Mouse (Mus musculus) embryonic stem cell, embryonic (primary cell): ENCODE results near the gene Astn2.

Experiments used
- CTCF ChIA-PET, 4 experiments: fragments of 300-600 bp in 2 of 4; fragments of 350-600 bp in 2 of 4; sonication (Branson Sonifier 250); formaldehyde crosslinking; loops; one replicate each; lab custom pipeline; 2022; ENCODE audit warnings: inconsistent platforms in 2 of 4; lab: Charles Lee
- POLR2A ChIA-PET, 4 experiments: fragments of 300-600 bp in 2 of 4; fragments of 350-600 bp in 2 of 4; sonication (Branson Sonifier 250); formaldehyde crosslinking; loops; one replicate each; lab custom pipeline; 2022; ENCODE audit warnings: antibody characterized with exemption in 4 of 4, inconsistent platforms in 1 of 4; lab: Charles Lee

The Astn2 gene

DNA sequence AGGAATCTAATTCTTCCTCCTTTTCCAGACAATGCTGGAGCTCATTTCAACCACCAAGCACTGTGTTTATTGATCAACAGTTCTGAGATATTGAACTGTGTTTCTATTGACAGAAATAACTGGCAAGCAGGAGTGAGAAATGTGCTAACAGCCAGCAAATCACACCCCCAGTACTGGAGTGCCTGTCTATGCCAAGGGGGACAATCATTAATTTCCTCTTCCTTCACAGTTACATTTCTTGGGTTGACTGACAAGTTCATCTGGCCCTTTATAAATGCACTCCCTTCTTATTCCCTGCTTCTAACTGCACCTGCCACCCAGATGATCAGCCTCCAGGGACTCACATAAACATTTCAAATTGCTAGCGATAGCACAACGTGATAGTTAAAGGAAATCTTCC, 584.2 kb downstream of the Astn2 start:
- ChIA-PET POLR2A (no interaction called here), CTCF (no interaction called here)

DNA sequence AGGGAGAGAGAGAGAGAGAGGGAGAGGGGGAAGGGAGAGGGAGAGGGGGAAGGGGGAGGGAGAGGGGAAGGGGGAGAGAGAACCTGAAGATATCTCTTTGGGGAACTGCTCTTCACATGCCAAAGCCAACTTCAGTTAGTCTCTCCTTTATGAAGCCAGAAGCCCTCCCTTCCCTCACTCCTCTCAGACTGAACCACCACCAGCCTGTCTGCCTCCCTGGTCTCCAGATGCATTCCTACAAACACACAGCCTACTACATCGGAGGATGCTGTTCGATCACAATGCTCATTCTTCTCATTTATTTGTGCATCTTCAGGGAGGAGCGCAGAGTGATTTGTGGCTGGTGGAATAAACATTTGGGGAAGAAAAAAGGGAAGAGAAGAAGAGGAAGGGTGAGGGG, 584.6 kb downstream of the Astn2 start:
- POLR2A ChIA-PET, result no interaction called here
- CTCF ChIA-PET, result no interaction called here

DNA sequence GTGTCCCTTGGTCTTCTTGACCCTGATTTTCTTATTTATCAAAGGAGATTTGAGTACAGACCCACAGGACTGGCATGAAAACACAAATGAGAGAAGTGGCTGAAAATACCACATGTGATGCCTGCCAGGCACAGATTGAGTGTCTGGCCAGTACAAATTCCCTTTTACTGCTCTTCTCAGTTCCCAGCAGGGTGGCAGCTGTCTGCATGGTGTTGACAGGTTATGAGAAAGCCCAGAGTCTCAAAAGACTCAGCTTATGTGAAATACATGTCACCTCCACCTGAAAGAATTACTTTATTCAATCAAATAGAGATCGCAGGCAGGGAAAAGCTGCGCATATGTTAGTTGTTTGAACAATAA, 590.3 kb downstream of the Astn2 start:
- POLR2A ChIA-PET, result no interaction called here

DNA sequence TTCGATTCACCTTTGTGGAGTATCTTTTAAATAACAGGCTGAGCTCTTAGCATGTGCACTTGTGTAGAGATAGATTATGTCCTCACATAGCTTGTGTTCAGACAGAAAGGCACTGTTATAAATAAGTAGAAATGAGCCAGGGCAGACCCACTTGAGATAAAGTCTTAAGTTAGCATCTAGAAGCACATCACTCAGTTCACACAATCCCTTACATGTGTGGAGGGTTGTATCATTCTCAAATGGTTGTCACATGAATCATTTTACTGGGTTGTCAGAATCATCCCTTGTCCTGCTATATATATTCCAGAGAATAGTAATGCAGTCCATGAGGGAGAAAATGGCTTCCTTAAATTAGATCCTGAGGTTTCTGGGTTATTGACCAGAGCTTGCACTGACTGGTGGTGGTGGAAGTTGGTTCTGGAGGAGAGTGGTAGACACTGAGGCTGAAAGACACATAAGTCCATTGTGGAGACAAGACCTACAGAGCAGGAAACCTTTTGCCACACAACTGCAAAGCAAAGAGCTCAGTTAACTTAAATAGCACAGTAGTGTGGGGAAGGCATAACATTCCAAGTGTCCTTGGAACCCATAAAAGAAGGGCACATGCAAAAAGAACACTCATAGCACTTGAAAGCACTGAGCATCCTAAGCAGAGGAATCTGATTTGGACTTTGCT, 590.8 kb downstream of the Astn2 start:
- ChIA-PET CTCF (no interaction called here), POLR2A (no interaction called here)

More for the DNA sequence above, 590.3 kb downstream of the Astn2 start:
- CTCF ChIA-PET, result no interaction called here

DNA sequence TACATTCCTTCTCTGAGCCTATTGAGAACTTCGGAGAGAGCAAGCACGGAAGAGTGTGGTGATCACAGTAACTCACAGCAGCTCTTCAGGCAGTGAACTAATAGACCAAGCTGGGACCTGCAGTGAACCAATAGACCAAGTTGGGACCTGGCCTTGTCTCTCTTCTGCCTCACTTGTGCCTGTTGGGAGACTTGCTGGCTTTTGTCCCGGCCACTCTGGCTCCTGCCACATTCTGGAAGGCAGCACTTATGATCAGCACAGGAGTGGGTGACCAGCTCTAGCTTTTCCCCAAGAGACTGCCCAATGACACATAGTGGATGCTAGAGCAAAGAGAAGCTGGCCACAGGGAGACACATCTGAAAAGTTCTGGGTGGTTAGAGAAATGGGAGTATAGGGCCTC, 597.1 kb downstream of the Astn2 start:
- POLR2A ChIA-PET, result no interaction called here
- CTCF ChIA-PET, result interaction anchor here in 1 of 4 experiments (1.3 kb wide), 1 partner anchor 16 kb away, joined by 3 read pairs; no protein-coding TSS in a partner anchor

DNA sequence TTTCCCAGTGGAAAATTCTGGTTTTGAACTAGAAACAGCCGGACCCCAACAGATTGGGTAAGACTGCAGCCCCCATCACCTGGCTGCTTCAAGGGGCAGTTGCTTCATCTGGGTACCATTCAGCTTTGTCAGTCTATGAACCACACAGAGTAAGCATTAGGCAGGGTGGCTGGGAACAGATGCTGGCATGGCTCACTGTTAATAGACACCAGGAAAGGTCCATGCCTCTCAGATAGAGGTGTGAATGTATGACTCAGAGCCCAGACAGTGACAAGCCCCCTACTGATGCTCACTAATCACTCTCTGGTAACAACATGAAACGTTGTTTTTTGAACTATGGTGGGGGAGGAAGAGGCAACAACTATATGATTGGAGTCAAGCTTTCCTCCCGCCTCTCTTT, 603.2 kb downstream of the Astn2 start:
- CTCF ChIA-PET, result no interaction called here
- POLR2A ChIA-PET, result no interaction called here

DNA sequence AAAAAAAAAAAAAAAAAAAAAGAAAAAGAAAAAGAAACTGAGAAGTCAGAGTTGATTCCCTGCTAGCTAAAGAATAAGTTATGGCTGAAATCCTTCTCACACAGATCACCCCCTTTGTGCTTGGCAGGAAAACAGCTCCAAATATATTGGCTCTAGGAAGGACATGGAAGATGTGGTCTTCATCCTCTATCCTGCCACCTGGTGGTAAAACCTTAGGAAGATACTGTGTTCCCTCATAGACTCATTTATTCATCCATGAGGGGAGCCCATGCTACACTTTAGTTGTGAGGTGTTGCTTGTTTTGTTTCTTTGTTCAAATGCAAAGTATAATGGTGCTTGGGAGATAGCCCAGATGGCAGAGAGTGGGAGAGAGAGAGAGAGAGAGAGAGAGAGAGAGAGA, 613.4 kb downstream of the Astn2 start:
- CTCF ChIA-PET, result interaction anchor here (0.6 to 0.9 kb wide), 5 partner anchors 8 to 135 kb away, joined by 3 to 5 read pairs (median 3); no protein-coding TSS in a partner anchor
- POLR2A ChIA-PET, result no interaction called here

DNA sequence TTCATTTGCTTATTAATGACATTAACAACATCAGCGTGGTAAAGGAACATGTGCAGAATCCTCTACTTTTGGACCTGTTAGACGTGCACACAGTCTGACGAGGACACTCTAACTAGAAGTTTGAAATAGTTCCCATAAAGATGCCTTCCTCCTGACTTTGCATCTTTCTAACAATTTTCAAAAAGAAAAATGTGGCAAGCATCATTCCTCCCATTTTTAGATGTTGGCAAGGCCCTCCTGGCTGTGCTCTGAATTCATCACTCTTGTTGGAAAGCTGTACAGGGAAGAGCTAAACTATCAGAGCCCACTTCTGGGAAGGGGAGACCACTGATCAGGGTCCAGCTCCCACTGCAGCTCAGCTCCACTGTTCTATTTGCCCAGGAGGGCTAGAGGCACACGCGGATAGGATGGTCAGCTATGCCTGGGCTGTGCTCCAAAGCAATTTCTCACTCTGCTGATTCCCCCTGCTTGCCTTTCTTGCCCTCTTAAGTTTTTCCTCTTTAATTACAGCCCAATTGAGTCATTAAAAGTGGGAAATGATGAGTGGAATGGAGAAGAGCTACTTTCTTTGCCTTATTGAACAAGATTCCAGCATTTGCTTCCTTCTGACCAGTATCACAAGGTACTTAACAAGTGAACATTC, 630.9 kb downstream of the Astn2 start:
- ChIA-PET POLR2A (no interaction called here), CTCF (no interaction called here)

DNA sequence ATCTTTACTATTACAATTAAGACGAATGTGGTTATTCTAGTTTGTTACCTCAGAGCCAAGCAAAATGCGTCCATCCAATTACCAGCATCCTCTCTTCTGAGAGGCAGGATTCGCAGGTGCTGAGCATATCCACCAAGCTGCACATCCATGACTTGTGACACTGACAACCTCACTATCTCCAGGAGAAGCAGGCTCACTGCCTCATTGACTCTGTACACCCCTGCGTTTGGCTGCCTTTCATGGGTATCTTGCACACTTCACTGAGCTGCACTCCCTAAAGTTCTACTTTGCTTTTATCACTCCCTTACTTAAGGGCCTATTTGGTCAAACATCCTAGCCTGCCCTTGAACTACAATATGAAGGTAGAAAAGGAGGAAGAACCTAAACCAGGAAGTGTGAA, 633.5 kb downstream of the Astn2 start:
- POLR2A ChIA-PET, result no interaction called here
- CTCF ChIA-PET, result no interaction called here

DNA sequence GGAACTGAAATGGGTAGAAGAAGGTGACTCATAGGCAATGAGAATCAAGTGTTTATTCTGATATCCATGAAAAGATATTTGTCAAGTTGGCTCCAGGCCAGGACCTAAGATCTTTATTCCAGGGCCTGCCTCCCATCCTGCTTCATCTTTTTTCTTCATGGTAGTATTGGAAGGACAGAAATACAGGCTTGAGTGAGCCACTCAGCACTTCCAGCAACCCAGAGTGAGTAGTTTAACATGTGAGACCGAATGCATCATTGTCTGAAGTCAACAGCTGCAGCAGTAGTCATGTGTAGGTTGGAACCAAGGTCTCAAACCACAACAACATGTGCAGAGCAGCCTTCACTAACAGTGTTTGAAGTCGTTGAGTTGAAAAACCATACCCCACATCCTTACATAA, 636.5 kb downstream of the Astn2 start:
- POLR2A ChIA-PET, result no interaction called here
- CTCF ChIA-PET, result no interaction called here

DNA sequence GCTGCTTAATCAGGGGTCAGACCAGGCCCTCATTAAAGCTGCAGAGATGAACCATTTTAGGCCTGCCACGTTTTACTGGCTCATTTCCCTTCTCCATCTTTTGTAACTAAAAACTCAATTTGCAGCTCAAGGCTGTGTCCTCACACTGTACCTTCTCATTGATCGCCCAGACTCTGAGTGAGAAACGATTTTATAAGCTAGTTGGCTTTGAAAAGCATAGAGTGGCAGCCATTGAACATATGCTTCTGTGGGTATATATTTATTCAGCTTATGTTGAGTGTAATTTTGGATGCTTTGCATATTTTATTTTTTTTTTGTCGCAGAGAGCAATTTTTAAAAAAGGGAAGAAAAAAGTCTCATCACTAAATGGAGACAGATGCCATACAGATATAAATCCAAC, 637.0 kb downstream of the Astn2 start:
- ChIA-PET CTCF (no interaction called here), POLR2A (no interaction called here)

DNA sequence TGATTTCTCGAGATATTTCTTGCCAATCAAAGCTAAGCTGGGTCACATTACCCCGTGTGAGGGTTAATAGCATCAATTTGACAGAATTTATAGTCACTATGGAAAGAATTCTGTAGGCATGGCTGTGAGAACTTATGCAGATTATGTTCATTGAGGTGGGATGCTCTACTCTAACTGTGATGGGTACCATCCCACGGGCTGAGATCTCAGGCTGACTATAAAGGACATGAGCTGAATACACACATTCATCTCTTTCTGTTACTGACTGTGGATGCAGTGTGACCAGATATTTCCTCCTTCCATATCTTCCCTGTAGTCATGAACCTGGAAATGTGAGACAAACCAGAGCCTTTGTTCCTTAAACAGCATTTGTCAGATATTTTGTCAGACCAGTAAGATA, 639.1 kb downstream of the Astn2 start:
- ChIA-PET CTCF (no interaction called here), POLR2A (interaction anchor here in 1 of 4 experiments (1.7 kb wide), 1 partner anchor 12 kb away, joined by 3 read pairs; no protein-coding TSS in a partner anchor)

DNA sequence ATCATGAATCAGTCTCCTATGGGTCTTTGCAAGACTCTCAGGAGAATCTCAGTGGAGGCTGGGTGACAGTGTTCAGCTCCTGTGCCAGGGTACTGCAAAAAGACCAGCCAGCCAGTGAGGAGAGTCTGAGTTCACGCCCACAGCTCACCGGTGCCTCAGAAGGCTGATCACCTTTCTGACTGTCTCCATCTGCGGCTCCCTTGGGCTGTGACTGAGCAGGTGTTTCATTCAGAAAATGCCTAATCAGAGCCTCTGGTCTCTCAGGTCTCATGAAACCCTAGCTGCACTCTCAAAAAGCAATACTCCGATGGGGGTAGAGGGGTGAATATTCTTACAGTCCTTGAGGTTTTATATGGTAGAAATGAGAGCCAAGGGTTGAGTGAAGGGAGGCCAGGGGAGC, 640.1 kb downstream of the Astn2 start:
- CTCF ChIA-PET, result no interaction called here
- POLR2A ChIA-PET, result no interaction called here

DNA sequence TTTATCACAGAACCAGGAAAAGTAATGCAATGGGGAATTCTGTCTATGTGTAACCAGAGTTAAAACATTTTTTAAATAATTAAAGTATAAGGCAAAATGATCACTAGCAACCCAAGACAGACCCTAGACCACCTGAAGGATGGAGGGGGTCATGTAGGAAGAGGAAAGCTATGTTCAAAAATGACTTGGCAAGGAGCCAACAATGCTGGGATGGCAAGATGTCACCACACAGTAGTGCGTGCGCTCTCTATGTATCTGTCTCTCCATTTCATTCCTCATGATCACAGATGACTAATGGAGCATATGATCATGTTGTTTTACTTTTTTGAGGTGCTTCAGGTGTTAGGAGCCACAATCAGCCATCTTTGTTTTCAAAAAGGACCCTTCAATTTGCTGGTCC, 640.6 kb downstream of the Astn2 start:
- POLR2A ChIA-PET, result no interaction called here
- CTCF ChIA-PET, result no interaction called here

DNA sequence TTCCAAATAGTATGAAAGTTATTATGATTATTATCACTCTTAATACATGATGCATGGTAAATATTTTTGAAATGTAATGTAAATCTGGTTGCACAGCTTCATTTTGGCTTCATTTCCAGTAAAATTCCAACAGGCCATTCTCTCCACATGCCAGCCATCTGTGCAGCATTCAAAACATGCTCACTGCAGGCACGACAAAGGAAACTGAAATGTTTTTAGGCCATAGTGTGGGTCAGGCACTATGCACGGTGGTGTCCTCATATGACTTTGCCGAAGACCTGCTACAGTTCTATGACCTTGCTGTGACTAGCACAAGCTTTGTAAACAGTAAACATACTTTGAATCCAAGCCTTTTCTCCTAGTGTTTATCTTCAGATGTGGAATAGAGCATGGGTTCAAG, 642.3 kb downstream of the Astn2 start:
- ChIA-PET CTCF (no interaction called here), POLR2A (no interaction called here)

DNA sequence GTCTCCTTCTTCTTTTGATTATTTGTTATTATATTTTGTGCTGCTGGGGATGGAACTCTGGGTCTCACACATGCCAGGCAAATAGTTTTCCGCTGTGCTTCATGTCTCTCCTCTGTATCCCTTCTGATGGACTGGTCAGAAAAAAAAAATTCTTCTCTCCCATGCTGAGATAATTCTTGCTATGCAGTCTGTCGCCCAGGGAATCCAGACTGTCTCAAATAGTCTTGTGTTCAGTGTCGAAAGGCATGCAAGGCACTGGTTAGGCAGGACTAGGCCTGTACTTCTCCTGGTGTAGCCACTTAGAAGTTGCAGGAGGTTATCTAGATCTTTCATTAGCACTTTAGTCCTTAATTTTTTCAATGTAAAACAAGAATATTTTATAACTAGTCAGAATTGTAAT, 642.8 kb downstream of the Astn2 start:
- POLR2A ChIA-PET, result no interaction called here
- CTCF ChIA-PET, result no interaction called here

DNA sequence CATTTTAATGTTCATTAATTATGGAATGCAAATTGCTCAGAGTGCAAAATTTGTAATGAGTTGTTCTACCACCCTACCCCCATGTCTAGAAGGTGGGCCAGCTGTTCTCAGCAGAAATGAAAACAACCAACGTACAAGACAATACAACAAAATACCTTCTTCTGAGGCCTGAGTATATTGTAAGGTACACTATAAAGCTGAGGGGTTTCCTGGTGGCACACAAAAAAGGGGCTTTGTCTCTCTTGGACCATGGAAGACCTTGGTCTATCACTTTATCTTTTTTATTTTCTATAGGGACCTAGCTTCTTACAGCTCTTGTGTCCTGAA, 645.6 kb downstream of the Astn2 start:
- ChIA-PET POLR2A (no interaction called here), CTCF (no interaction called here)

DNA sequence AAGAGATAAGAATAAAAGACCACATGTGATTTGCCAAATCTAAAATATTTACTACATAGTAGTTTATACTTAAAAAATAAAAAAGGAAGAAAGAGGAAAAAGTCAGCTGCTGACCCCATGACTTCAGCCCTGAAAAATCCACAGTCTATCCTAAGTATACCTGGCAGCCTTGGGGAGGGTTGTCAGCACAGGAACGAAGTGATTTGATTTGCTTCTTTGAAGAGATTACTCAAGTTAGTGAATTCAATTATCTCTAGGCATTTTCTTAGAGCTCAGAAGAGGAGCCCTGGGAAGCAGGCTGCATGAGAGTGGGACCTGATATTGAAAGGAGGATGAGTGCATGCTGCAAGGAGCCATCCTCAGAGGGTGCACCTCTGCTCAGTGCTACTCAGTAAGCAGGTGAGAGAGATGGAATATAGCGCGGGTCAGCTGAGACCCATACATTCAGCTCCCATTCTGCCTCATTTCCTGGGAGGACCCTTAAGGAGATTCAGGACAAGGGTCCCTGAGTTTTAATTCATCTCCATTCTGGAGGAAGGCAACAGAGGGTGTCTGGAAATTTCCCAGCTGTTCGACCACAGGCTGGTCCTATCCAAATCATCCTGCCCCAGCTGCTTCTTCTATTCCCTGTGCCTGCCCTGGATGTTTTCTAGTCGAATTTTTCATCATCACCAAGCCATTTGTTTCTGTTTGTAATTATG, 646.1 kb downstream of the Astn2 start:
- POLR2A ChIA-PET, result interaction anchor here in 1 of 4 experiments (0.5 kb wide), 1 partner anchor 1426 kb away, joined by 3 read pairs; no protein-coding TSS in a partner anchor

DNA sequence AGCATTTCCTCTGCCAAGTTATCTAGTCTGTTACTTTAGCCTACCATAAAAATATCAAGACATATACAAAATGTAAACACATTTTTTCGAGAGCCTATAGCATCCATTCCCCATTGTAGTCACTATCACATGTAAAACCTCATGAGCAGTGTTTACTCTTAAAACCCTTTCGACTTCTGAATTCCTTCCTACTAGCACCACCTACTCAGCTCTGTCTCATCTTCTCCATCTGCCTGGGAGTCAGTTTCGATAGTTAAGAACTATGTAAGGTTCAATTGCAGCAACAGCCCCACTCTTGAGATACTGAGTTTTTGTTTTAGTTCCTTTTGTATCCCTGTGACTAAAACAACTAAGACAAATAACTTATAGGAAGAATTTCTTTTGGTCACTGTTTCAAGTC, 651.5 kb downstream of the Astn2 start:
- POLR2A ChIA-PET, result no interaction called here
- CTCF ChIA-PET, result no interaction called here

More for the DNA sequence above, 646.1 kb downstream of the Astn2 start:
- CTCF ChIA-PET, result interaction anchor here in 1 of 4 experiments (0.6 kb wide), 1 partner anchor 64 kb away, joined by 9 read pairs; no protein-coding TSS in a partner anchor

DNA sequence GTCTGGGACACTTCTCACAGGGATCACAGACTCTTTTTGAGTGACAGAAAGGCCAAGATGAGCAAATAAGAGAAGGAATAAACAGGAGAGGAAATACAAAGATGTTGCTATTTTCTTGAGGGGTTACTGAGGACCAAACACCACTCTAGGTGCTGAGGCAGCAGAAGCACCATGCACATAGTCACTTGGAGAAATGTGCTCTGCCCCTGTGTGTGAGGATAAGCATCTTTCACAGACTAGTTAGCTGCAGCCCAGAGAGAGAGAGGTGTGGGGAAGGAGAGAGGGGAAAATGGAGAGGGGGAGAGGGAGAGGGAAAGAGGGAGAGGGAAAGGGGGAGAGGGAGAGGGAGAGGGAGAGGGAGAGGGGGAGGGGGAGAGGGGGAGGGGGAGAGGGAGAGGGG, 659.6 kb downstream of the Astn2 start:
- POLR2A ChIA-PET, result no interaction called here
- CTCF ChIA-PET, result no interaction called here
